Mouse (Mus musculus) embryo, embryonic 11.5 days (tissue): ENCODE measurements at regions not wholly inside any gene's neighbourhood (a gene's known extent, or its start where the extent isn't known, plus 50 kb on each side); places are given as distances from the start of the nearest gene placed in this dataset.

ENCODE experiments used
- DNase-seq: peaks from one replicate; pipeline ENCODE4 v3.0.0-alpha.2; 2012; ENCODE audit warnings: low read depth, low spot score

DNA sequence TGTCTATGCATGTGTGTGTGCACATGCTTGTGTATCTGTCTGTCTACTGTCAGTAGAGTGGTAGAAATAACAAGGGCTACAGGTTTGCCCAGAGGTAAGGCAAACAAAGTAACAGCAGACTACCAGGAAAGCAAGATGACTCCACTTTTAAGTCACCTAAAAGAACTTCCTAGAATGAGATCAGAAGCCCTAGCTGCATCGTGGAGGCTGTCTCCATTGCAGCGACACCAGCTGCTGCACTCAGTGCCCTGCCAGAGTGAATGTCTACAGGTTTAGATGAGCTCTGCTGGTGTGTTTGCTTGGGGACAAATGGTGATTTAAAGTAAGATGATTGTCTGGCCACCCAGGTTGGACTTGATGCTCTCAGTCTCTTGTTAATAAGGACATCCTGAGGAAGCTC lies 50.6 kb upstream of the Dusp10 start:
- no peak for DNase-seq

DNA sequence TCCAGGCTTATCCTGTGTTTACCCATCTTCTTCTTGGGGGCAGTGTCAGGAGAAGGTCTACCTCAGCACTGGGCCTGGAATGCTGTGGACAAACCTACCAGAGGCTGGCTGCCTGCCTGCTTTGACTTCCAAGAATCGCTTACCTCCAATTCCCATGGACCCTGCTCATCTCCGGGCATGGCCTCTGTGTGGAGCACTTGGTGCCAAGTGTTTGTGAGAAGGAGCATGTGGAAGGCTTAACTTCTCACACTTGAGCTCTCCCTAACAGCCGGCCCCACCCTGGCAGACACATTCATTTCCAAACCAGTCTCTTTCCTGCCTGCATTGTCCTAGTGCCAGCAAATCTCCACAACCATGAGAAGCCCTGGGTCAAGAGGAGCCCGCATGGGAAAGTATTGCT lies 49.8 kb upstream of the Dusp10 start:
- no peak for DNase-seq
